Mouse (Mus musculus) midbrain, postnatal 0 days (tissue): ENCODE measurements around the gene Rab30. TPM values are rescaled to one million over a fixed set of nuclear protein-coding genes. Genes with fewer than 3 reads are reported as not detected.

Experiments used
- ATAC-seq: fragments of 200-750 bp; cut with Nextera tagmentation; 2 replicates; pipeline ENCODE4 v1.8.0; 2017; ENCODE audit warnings: moderate number of reproducible peaks, mild to moderate bottlenecking, moderate TSS enrichment, moderate library complexity; ENCODE audit not compliant: low FRiP score
- DNase-seq: peaks from one replicate; pipeline ENCODE4 v3.0.0-alpha.2; 2015; ENCODE audit warnings: low spot score
- H3K27ac ChIP-seq: fragments of 300-500 bp; sonication (generic); 2 replicates; pipeline ENCODE4 v1.5.1; 2014; ENCODE audit warnings: low read depth, mild to moderate bottlenecking, low read length, mixed read lengths
- H3K27me3 ChIP-seq: fragments of 300-500 bp; sonication (generic); 2 replicates; pipeline ENCODE4 v1.6.1; 2014; ENCODE audit warnings: low read length, control low read depth, mixed read lengths; ENCODE audit not compliant: insufficient read depth
- H3K36me3 ChIP-seq: fragments of 300-500 bp; sonication (generic); 2 replicates; pipeline ENCODE4 v1.6.1; 2014; ENCODE audit warnings: low read length, control low read depth, mixed read lengths; ENCODE audit not compliant: insufficient read depth
- H3K4me1 ChIP-seq: fragments of 300-500 bp; sonication (generic); 2 replicates; pipeline ENCODE4 v1.6.1; 2014; ENCODE audit warnings: mild to moderate bottlenecking, control low read depth, antibody characterized with exemption, low read length, mixed read lengths; ENCODE audit not compliant: insufficient read depth
- H3K4me2 ChIP-seq: fragments of 300-500 bp; sonication (generic); 2 replicates; pipeline ENCODE4 v1.6.1; 2014; ENCODE audit warnings: low read depth, mild to moderate bottlenecking, low read length, mixed read lengths; ENCODE audit not compliant: poor library complexity, severe bottlenecking
- H3K4me3 ChIP-seq: fragments of 300-500 bp; sonication (generic); 2 replicates; pipeline ENCODE4 v1.5.1; 2014; ENCODE audit warnings: low read depth, mild to moderate bottlenecking, low read length, moderate library complexity
- H3K9ac ChIP-seq: fragments of 300-500 bp; sonication (generic); replicated peaks from 2 replicates; pipeline ENCODE4 v1.6.1; 2014; ENCODE audit warnings: mild to moderate bottlenecking, low read length, moderate library complexity, mixed read lengths; ENCODE audit not compliant: poor library complexity, severe bottlenecking
- H3K9me3 ChIP-seq: fragments of 300-500 bp; sonication (generic); 2 replicates; pipeline ENCODE4 v1.6.1; 2016; ENCODE audit warnings: low read length, control low read depth
- CTCF ChIP-seq: IDR thresholded peaks from 2 replicates; pipeline ENCODE4 v1.5.1; 2016; ENCODE audit warnings: antibody characterized with exemption, mild to moderate bottlenecking
- WGBS: fragments of 180-500 bp; shearing (Covaris S2); extraction: QIAGEN DNeasy Blood & Tissue Kit; methylation state at CpG from one replicate; pipeline ENCODE4 v1.1.7; 2014; 5-methylcytosine and 5-hydroxymethylcytosine counted together
- polyA plus RNA-seq: library from polyadenylated mRNA; unstranded; fragments of >200 nt; fragmentation: Nextera tagmentation; extraction: Ambion mirVana; gene quantifications from 2 replicates; pipeline ENCODE4 v1.2.1, GENCODE M21; 2015
- total RNA-seq: library from RNA; depleted of rRNA; stranded (reverse); fragments of >200 nt; gene quantifications from 2 replicates; pipeline ENCODE4 v1.2.3, GENCODE M21; 2014

The Rab30 gene
- total and polyA plus RNA-seq, 2 experiments from 2014 or later: 18.5 to 37.2 TPM

GRCm38 (mm10) chr7:92803191-92803590, 61.8 kb downstream of the Rab30 start:
- no peak for TF ChIP-seq CTCF
- Histone ChIP-seq H3K9me3 (no peaks in the 10 kb centered on the region), H3K4me2 (no peak overlapping the region), H3K4me3 (no peak overlapping the region), H3K4me1 (no peaks in the 10 kb centered on the region; the same call in 1 of the 2 replicates), H3K27me3 (no peaks in the 10 kb centered on the region), H3K27ac (no peak overlapping the region), H3K36me3 (no peaks in the 10 kb centered on the region), H3K9ac (no peak overlapping the region)
- ATAC-seq (no peak), DNase-seq (no peak)
- WGBS: 48% methylated on average over 1 of the region's 1 CpGs

- no peaks in the 10 kb centered on the region; the same call in 1 of the 2 replicates for H3K4me1 ChIP-seq
- DNase-seq: no peak
- H3K27ac ChIP-seq: no peak overlapping the region
- H3K9me3 ChIP-seq: no peaks in the 10 kb centered on the region
- no peaks in the 10 kb centered on the region for H3K36me3 ChIP-seq
- no peak overlapping the region for H3K4me2 ChIP-seq
- no peak overlapping the region for H3K9ac ChIP-seq
- no peak for ATAC-seq
- H3K4me3 ChIP-seq: no peak overlapping the region
- no peak for TF ChIP-seq CTCF
- 89% methylated on average over 9 of the region's 9 CpGs for WGBS
- no peaks in the 10 kb centered on the region for H3K27me3 ChIP-seq
These were observed 63.7 kb downstream of the Rab30 start for GRCm38 (mm10) chr7:92804919-92805668.

GRCm38 (mm10) chr7:92806512-92807188, 65.2 kb downstream of the Rab30 start:
- ATAC-seq (peak; percentile 63; the same call in 1 of the 2 replicates), DNase-seq (peak; percentile 67)
- Histone ChIP-seq H3K4me3 (no peak overlapping the region), H3K36me3 (no peaks in the 10 kb centered on the region), H3K27ac (peak overlapping the region; percentile 51), H3K4me1 (no peaks in the 10 kb centered on the region; the same call in 1 of the 2 replicates), H3K9me3 (no peaks in the 10 kb centered on the region), H3K4me2 (peak overlapping the region; percentile 26; the same call in 1 of the 2 replicates), H3K9ac (no peak overlapping the region), H3K27me3 (no peaks in the 10 kb centered on the region)
- 28% methylated on average over 15 of the region's 15 CpGs for WGBS
- no peak for TF ChIP-seq CTCF

DNA sequence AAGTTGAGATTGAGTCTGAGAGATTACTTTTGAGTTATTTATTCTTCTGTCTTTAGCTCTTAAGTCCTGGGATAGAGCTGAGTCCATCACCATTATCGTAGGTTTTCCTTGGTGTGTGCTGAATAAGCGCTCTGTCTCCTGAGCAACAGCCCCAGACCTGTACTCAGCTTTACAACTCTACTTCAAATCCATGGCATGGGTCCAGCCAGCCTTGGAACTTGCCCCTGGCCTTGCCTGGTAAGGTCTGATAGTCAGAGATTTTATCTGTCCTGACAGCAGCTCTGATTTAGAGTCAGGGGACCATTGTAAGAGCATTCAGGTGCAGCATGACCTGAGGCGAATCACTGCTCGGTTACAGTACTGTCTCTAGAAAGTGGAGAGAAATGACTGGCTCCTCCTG, 66.1 kb downstream of the Rab30 start:
- Histone ChIP-seq H3K27ac (no peak overlapping the region), H3K36me3 (no peaks in the 10 kb centered on the region), H3K4me1 (no peaks in the 10 kb centered on the region; the same call in 1 of the 2 replicates), H3K4me2 (no peak overlapping the region), H3K27me3 (no peaks in the 10 kb centered on the region), H3K9me3 (no peaks in the 10 kb centered on the region), H3K9ac (no peak overlapping the region), H3K4me3 (no peak overlapping the region)
- WGBS: 64% methylated on average over 4 of the region's 4 CpGs
- DNase-seq: no peak
- ATAC-seq: no peak
- no peak for TF ChIP-seq CTCF

DNA sequence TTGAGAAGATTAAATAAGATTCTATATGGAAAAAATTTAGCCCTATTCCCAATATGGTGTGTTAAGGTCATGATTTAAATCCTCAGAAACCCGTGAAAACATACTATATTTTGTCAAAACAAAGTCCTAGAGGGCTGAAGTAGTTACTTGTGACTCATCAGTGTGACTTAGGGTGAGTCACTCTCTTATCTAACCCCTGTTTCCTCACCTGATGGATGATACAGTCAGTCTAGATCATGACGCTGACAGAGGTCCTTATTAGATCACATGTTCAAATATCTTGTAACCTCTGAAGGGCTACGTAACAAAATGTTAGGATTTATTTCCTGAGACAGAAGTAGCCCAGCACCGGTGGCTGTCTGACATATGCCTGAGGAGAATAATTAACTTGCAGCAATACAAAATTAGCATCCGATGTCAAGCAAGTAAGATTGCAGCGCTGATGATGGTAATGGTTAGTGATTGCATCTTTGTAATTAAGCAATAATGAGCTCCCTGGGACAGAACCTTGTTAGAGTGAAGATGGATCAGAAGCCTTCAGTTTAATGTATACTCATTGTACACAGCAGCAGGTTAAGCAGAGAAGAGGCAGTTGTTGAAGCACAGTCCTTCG, 70.4 kb downstream of the Rab30 start:
- no peak overlapping the region for H3K4me3 ChIP-seq
- WGBS: 72% methylated on average over 7 of the region's 7 CpGs
- H3K4me2 ChIP-seq: no peak overlapping the region
- no peak overlapping the region for H3K27ac ChIP-seq
- no peaks in the 10 kb centered on the region for H3K36me3 ChIP-seq
- peak; percentile 26 for DNase-seq
- ATAC-seq: no peak; the same call in 1 of the 2 replicates
- TF ChIP-seq CTCF: no peak
- H3K27me3 ChIP-seq: no peaks in the 10 kb centered on the region
- H3K9me3 ChIP-seq: no peaks in the 10 kb centered on the region
- H3K9ac ChIP-seq: no peak overlapping the region
- no peaks in the 10 kb centered on the region; the same call in 1 of the 2 replicates for H3K4me1 ChIP-seq
